Mouse (Mus musculus) olfactory bulb, adult 2 months (tissue): ENCODE measurements at regions not wholly inside any gene's neighbourhood (a gene's known extent, or its start where the extent isn't known, plus 50 kb on each side); places are given as distances from the start of the nearest gene placed in this dataset.

Experiments
- H3K27ac ChIP-seq: fragments of 200-500 bp; 2 replicates; pipeline ENCODE4 v1.5.1; 2012; ENCODE audit warnings: low read depth, low read length; ENCODE audit not compliant: insufficient read depth
- H3K4me1 ChIP-seq: fragments of 200-500 bp; 2 replicates; pipeline ENCODE4 v1.6.1; 2012; ENCODE audit warnings: low read length; ENCODE audit not compliant: control insufficient read depth, insufficient read depth
- H3K4me3 ChIP-seq: fragments of 200-500 bp; 2 replicates; pipeline ENCODE4 v1.5.1; 2012; ENCODE audit warnings: mild to moderate bottlenecking, low read depth, low read length, moderate library complexity; ENCODE audit not compliant: insufficient read depth
- CTCF ChIP-seq: fragments of 200-500 bp; IDR thresholded peaks from 2 replicates; pipeline ENCODE4 v1.5.1; 2012; ENCODE audit warnings: low read depth, mild to moderate bottlenecking, low read length, moderate library complexity; ENCODE audit not compliant: insufficient read depth
- POLR2A ChIP-seq: fragments of 200-500 bp; IDR thresholded peaks from 2 replicates; pipeline ENCODE4 v1.6.1; 2012; ENCODE audit warnings: mild to moderate bottlenecking, low read depth, low read length, moderate library complexity; ENCODE audit not compliant: insufficient read depth
- WGBS: fragments of 180-500 bp; shearing (Covaris S2); methylation state at CpG from one replicate; pipeline ENCODE4 v1.1.7; 2018; 5-methylcytosine and 5-hydroxymethylcytosine counted together

DNA sequence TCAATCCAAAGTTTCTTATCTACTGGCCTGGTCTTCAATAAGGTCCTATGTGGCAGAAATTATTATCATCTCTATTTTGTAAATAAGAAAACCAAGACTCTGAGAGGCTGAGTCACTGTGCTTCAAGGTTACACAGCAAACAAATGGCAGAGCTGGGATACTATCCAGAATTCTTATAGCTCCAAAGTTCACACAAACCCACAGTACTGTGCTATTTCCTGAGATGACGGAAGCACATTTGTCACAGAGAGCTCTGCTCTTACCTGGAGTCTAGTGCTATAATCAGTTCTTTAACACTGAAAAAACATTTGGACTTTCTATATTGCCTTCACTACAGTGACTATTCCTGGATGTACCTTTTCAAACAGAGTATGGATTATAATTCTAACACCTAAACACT is 654.7 kb upstream of the Brinp1 start:
- 94% methylated on average over 1 of the region's 1 CpGs for WGBS
- TF ChIP-seq POLR2A (no peak), CTCF (no peak)
- no peak overlapping the region for H3K27ac ChIP-seq
- no peaks in the 10 kb centered on the region for H3K4me1 ChIP-seq
- H3K4me3 ChIP-seq, result no peak overlapping the region

DNA sequence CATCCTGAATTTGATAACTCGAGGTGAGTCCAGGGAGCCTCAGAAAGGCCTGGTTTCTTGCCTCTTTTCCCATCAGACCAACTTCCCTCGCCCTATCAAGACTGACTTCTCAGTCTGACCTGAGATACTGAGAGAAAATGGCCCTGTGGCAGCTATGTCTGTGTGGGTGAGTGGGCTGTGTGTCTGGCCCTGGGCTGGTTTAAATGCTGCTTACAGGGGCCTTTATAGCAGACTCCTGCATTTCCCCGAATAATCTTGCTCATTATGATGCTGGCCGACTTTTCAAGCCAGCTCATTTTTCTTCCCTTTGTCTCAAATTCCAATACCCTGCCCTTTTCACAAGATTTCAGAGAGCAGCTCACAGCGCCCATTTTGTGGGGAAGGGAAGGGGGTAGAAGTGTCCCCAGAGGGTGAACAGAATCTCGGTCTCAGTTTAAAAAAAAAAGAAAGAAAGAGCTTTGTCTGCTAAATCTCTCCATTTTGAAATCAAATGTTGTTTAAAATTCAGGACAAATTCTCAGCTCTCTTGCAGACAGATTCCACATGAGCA is 642.9 kb upstream of the Brinp1 start:
- WGBS, result 58% methylated on average over 6 of the region's 6 CpGs
- Histone ChIP-seq H3K27ac (no peak overlapping the region), H3K4me3 (no peak overlapping the region)

DNA sequence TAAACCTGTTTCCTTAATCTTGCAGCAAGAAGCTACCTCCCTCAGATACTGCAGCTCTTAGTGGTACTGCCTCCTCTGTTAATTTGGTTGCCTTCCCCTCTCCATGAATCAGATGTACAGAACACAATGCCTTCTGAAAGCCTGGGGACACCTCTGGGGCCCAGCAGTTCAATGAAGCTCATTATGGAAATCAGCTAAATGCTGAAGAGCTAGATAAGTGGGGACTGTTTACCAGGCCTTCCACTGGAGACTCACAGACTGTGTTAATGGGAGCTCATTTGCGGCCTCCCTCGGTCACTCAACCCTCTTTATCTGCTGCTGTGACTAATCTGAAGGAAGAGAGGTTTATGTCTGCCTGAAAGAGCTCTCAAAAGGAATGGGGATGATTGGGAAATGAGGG is 639.8 kb upstream of the Brinp1 start:
- Histone ChIP-seq H3K4me1 (no peaks in the 10 kb centered on the region), H3K4me3 (no peak overlapping the region), H3K27ac (no peak overlapping the region)
- 81% methylated on average over 2 of the region's 2 CpGs for WGBS
- TF ChIP-seq CTCF (no peak), POLR2A (no peak)

More for the DNA sequence above, 642.9 kb upstream of the Brinp1 start:
- no peak for TF ChIP-seq CTCF
- no peak for TF ChIP-seq POLR2A
- H3K4me1 ChIP-seq, result no peaks in the 10 kb centered on the region

DNA sequence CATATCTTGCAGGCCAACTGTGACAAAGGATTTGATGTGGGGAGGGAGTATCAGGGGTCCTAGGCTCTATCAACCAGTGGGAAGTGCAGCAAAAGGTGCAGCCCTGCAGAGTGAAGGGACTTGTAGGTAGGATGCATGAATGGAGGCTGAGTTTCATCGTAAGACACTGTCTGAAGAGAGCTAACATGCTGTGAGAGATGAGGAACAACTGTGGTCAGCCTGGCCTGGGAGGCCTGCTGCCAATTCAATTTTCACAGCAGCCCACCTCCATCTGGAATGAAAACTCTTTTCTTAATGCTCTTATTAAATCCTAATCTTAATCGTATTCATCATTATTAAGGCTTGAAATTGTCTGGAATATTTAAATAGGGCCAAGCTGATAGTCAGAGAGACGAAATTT is 622.1 kb upstream of the Brinp1 start:
- Histone ChIP-seq H3K4me1 (no peaks in the 10 kb centered on the region), H3K4me3 (no peak overlapping the region), H3K27ac (no peak overlapping the region)
- TF ChIP-seq CTCF, result no peak
- TF ChIP-seq POLR2A, result no peak
- WGBS, result 57% methylated on average over 3 of the region's 3 CpGs

DNA sequence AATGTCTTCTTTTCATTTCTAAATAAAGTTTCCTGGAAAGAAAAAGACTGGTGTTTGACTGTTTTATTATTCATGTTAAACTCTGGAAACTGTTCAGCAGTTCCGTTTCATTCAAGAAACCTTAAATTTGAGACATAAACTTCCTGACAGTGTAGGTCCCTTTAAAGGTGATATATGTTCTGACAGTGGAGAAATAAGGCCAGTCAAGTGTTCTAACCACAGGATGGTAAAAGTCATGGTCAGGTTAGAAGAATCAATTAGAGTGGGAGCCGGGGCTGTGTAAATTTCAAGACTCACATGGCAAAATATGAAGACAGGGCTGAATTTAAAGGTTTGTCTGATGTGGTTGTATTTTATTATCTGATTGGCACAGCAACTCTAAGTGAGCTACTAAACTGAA is 593.9 kb upstream of the Brinp1 start:
- 94% methylated on average over 2 of the region's 2 CpGs for WGBS
- no peak for TF ChIP-seq CTCF

DNA sequence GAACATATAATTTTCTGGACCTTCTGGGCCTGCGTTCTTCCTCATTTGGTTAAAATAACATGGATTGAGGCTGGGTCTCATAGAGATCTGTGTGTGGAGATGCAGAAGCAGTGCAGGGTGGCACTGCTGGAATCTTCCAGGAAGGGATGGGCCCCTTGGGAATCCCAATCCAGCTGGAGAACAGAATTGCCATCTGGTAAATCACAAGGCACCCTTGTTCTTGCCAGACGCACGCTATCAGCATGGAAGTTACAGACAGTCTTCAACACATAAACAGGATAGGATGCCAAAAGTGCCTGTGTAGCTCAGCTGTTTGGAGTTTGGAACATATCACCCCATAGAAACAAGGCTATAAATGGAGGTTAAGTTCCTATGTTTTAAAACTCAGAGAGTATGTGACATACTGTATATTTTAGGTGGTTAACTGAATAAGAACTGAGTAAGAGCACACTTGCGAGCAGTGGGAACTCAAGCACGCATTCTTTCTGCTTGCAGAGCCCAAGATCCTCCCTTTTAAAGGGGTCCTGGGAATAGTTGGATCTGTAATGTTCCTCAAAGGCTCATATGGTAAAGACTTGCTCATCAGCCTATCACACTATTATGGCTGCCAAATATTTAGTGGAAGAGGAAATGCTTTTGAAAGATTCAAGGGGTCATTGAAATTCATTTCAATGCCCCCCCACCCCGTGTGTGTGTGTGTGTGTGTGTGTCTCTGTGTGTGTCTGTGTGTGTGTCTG is 584.1 kb upstream of the Brinp1 start:
- no peak for TF ChIP-seq CTCF
- TF ChIP-seq POLR2A, result no peak
- WGBS, result 81% methylated on average over 6 of the region's 6 CpGs
- no peak overlapping the region for H3K4me3 ChIP-seq

More for the DNA sequence above, 593.9 kb upstream of the Brinp1 start:
- Histone ChIP-seq H3K4me3 (no peak overlapping the region), H3K4me1 (no peaks in the 10 kb centered on the region), H3K27ac (no peak overlapping the region)

DNA sequence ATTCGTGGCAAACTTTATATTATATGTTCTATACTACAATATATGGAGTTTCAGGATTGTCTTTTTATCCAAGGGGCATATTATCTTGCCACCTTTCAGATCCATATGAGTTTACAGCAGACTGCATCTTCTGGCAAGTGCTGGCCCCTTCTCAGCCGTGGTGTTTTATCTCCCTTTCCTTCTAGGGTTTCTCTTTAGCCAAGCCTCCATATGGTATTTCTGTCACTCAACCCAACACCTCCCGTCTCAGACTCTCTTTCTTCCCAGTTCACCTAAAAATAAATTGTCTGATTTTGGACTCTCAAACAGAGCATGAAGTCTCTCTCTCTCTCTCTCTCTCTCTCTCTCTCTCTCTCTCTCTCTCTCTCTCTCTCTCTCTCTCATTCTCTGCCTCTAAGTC is 578.9 kb upstream of the Brinp1 start:
- H3K4me3 ChIP-seq, result no peak overlapping the region
- H3K4me1 ChIP-seq, result no peaks in the 10 kb centered on the region
- no peak for TF ChIP-seq POLR2A
- TF ChIP-seq CTCF, result no peak
- 67% methylated on average over 3 of the region's 3 CpGs for WGBS
- no peak overlapping the region for H3K27ac ChIP-seq

More for the DNA sequence above, 584.1 kb upstream of the Brinp1 start:
- Histone ChIP-seq H3K27ac (no peak overlapping the region), H3K4me1 (no peaks in the 10 kb centered on the region)

DNA sequence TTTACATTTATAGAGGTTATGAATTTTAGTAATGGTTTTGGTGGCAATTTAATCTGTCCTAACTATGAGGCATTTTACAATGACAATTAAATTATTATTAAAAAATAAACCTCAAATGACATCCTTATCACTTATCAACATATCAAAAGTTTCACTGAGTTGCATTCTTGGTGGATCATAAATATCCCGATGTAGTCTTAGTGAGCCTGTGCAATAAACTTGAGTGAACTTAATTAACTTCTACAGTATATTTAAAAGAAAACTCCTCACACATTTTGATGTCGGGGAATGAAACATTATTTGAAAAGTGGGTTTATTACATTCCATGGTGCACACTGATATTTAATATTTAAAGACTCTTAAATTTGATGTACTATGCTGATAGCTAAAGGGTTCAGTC is 568.9 kb upstream of the Brinp1 start:
- no peak for TF ChIP-seq CTCF
- no peak for TF ChIP-seq POLR2A
- 93% methylated on average over 2 of the region's 2 CpGs for WGBS
- no peak overlapping the region for H3K27ac ChIP-seq
- H3K4me3 ChIP-seq, result no peak overlapping the region
- H3K4me1 ChIP-seq, result no peaks in the 10 kb centered on the region

DNA sequence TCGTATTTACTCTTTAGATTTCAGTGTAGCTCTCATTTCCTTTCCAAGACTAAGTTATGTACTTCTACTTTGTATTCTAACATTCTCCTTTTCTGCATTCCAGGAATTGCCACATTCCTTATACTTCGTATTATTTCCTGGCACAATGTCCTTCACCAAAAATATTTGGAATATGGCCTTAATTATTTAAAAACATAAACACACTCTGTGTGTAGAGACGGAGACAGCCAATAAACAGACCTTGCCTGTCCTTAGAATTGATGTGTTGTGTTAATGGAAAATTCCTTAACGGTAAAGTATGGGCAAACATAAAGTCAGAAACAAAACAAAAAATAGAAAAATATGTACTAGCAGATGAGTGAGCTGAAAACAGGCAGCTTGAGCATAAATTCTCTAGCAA is 554.1 kb upstream of the Brinp1 start:
- no peak for TF ChIP-seq CTCF
- no peak for TF ChIP-seq POLR2A
- WGBS, result 83% methylated on average over 4 of the region's 4 CpGs
- Histone ChIP-seq H3K4me1 (no peaks in the 10 kb centered on the region), H3K4me3 (no peak overlapping the region), H3K27ac (no peak overlapping the region)

DNA sequence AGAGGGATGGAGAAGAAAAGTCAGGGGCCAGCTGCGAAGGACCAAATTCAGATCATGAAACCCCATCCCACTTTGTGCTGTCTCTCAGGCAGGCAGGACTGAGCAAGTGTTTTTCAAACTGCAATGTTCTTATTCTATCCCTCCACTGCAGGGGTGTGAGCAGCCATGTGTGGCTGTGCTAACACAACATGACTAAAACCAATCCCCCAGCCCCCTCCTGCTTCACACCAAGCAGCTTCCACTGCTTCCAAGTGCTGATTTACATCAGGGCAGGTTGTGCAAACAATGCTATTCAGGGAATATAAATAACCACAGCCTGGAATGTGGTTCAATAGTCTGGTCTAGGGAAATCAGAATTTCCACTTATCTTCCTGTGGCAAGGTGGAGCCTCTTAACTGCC is 517.0 kb upstream of the Brinp1 start:
- Histone ChIP-seq H3K27ac (no peak overlapping the region), H3K4me3 (no peak overlapping the region), H3K4me1 (no peaks in the 10 kb centered on the region; the same call in 1 of the 2 replicates)
- WGBS, result 86% methylated on average over 1 of the region's 1 CpGs
- TF ChIP-seq POLR2A, result no peak
- no peak for TF ChIP-seq CTCF
